Mouse (Mus musculus): ENCODE results near the gene Lrrc7.

The Lrrc7 gene

DNA sequence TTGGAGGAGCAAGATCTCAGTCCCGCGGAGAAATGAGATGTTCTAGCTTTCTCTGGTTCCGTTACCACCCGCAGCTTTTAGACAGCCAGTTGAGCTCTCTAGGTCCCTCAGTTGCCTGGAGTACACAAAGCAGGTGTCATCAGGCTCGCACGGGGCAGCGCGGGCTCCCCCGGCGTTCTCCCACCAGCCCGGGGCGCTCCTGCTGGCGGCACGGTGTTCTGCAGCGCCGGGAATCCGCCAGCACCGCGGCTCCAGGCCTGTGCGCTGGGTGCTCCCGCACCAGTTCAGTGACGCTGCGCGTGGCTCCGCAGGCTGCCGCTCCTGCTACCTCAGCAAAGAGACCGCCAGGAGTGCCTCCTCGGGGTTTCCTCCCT lies at the start of gene Lrrc7:
Lrrc7 (minus strand) TSS at position 235 of the 374 bp plus-strand sequence.
- no peak for DNase-seq (ENCODE audit: low read depth, low spot score)

GRCm38 (mm10) chr3:158607065-158607464 lies 45.0 kb upstream of the Lrrc7 start:
- no peak for DNase-seq (ENCODE audit: low read depth, low spot score)

- no peak for DNase-seq (ENCODE audit: low read depth, low spot score)
Observed at GRCm38 (mm10) chr3:158605274-158605673, 43.3 kb upstream of the Lrrc7 start.

- DNase-seq (ENCODE audit: low read depth, low spot score) = no peak
Observed at GRCm38 (mm10) chr3:158561256-158561986, 600 bp downstream of the Lrrc7 start.

DNA sequence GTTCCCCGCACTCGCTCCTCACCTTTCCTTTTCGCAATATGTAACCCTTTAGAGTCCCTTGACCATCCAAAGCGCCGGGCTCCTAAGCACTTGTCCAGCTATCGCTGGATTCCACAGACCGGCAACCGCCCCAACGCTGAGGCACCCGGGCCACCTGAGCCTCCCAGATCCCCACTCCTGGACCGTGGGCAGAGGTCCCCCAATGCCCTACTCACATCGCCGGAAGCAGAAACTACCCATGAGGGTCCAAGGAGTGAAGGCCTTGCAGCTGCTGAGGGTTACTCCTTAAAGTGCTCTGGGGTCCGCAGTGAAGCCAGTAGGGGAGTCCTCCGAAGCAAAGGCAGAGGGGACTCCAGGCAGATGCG lies 1.1 kb downstream of the Lrrc7 start:
- DNase-seq (ENCODE audit: low read depth, low spot score) = no peak

DNA sequence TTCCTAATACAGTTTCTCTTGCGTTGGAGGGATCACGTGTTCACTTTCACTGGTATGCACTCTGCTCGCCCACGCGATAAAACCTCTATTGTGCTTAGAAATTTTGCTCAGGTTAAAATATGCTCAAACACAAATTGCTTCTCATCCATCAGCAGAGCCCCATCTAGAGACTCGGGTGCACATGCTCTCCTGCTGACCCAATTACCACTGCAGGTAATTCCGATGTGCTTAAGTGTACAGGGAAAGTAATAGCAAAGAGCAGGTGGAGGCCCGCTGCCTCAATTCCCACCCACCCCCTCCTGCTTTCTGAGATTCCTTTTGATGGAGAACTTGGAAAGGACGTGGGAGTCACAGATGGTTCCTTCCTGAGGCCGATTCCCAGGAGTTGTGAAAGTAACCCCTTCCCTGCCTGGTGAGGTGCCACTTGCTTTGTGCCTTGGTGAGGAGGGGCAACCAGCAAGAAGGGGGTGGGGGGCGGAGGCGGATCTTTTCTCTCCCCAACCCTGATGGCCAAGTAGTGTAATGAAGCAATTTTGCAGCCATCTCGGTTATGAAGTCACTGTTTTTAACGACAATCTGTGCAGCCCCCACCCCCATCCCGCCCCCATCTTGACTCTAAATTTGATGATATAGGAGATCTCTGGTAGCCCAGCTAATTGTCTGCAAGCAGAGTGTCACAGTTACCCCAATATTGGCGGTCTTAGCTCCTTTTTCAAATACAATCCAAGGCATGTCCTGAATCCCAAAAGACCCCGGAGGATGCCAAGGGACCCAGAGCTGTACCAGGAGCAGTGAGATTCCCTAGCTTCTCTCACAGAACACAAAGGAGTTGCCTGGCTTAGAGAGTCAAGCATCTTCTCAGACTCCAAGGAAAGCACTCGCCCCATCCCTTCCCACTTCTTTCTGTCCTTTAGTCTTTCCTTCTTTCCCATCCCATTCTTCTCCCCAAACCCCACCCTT lies 2.0 kb downstream of the Lrrc7 start:
- no peak for DNase-seq (ENCODE audit: low read depth, low spot score)

DNA sequence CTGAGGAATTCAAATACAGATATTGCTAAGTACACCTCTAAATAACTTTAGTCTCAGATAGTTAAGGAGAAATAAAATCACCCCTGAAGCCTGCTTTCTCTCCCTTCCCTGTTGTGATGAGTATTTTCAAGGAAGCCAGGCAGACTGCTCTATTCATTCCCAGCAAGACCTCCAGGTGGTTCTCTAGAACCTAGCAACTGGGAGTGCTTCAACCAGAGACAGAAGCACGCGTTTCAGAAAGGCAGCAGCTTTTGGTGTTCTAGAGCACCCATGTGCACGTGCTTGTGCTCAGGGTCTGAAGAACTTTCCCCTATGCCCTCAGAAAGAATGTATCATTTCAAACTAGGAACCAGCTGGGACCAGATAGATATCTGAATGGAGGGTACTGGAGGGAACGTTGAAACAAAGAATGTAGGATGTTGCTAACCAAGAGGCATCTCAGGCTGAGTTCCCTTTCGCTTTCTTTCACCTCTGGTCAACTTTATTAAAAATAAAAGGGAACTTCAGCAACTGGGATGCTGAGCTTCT lies 2.8 kb downstream of the Lrrc7 start:
- no peak for DNase-seq (ENCODE audit: low read depth, low spot score)

- no peak for DNase-seq (ENCODE audit: low read depth, low spot score)
Observed at GRCm38 (mm10) chr3:158558631-158559030, 3.4 kb downstream of the Lrrc7 start.

- no peak for DNase-seq (ENCODE audit: low read depth, low spot score)
Observed at GRCm38 (mm10) chr3:158554280-158554679, 7.7 kb downstream of the Lrrc7 start.

- DNase-seq (ENCODE audit: low read depth, low spot score) = no peak
Observed at GRCm38 (mm10) chr3:158552105-158552504, 9.9 kb downstream of the Lrrc7 start.

- no peak for DNase-seq (ENCODE audit: low read depth, low spot score)
Observed at GRCm38 (mm10) chr3:158543481-158543880, 18.5 kb downstream of the Lrrc7 start.

GRCm38 (mm10) chr3:158532859-158533258 lies 29.2 kb downstream of the Lrrc7 start:
- no peak for DNase-seq (ENCODE audit: low read depth, low spot score)

DNA sequence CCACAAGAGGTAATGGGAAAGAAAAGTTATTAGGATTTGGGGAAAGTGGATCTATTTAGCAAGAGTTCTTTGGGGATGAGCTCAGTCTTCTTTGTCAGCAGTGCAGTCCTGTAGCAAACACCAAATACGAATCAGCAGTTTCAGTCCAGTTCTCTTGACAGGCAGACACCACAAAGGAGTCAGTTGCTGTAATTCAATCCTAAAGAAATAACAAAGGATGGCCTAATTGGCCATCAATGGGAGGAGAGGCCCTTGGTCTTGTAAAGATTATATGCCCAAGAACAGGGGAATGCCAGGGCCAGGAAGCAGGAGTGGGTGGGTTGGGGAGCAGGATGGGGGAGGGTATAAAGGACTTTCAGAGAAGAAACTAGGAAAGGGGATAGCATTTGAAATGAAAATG lies 33.5 kb downstream of the Lrrc7 start:
- DNase-seq (ENCODE audit: low read depth, low spot score) = no peak

GRCm38 (mm10) chr3:158493730-158494129 lies 68.3 kb downstream of the Lrrc7 start:
- no peak for DNase-seq (ENCODE audit: low read depth, low spot score)

- DNase-seq (ENCODE audit: low read depth, low spot score) = no peak
Observed at GRCm38 (mm10) chr3:158479677-158480076, 82.3 kb downstream of the Lrrc7 start.

DNA sequence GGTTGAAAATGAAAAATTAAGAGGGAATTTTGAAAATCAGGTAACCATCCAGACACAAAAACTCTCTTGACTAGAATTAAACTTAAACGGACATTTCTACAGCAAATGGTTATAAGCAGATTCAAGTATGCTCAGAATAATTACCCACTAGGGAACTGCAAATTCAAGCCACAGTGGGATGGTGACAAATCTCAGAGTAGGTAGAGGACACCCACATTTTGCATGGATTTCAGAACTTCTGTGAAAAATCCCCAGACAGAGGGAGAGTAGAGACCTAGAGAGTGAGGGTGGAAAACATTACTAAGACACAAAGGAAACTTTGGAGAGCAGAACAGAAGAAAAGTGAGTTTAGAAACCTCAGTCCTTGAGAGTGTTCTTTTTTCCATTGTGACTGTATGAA lies 161.4 kb downstream of the Lrrc7 start:
- DNase-seq (ENCODE audit: low read depth, low spot score) = no peak

GRCm38 (mm10) chr3:158391534-158391933 lies 170.5 kb downstream of the Lrrc7 start:
- DNase-seq (ENCODE audit: low read depth, low spot score) = no peak

DNA sequence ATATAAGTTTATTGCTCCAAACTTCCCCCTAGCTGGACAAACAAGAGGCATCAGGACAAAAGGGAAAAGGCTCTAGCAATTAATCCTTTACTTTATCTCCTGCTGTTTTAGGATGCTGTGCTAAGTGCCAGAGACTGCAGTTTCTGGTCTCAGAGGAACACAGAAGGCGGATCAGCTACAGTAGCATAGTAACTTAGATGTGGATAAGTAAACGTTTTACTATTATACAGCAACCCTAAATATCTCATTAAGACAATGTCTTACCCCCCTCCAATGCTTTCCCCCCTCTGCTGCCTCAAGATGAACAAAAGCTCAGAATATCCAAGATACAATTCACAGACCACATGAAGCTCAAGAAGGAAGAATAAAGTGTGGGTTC lies 174.0 kb downstream of the Lrrc7 start:
- no peak for DNase-seq (ENCODE audit: low read depth, low spot score)

DNA sequence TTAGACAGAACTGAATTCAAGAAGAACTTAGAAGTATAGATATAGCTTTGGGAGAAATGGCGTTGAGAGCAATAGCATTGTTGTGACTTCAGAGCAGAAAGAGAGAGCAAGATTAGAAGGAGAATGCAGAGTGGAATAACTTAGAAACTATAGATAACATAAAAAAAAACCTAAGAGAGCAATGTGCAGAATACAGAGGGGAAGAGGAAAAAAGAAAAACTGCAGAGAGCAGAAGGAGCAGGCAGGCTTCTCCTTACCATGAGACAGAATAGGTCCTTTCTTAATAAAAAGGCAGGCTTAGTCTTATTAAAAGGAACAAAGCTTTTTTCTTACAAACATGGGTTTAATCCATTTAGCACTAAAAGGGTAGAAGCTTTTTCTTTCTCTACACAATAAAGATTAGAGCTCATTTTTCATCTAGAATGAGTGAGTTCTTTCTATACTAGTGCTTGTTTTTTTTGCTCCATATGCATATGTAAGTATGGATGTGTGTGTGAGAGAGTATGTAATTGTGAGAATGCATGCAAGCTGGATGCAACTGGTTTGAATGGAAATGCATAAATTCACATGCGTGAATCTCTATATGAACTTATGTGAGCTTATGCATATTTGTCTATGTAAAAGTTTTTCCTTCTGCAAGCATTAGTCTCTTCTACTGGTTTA lies 174.5 kb downstream of the Lrrc7 start:
- no peak for DNase-seq (ENCODE audit: low read depth, low spot score)

GRCm38 (mm10) chr3:158386848-158387247 lies 175.2 kb downstream of the Lrrc7 start:
- DNase-seq (ENCODE audit: low read depth, low spot score) = no peak

GRCm38 (mm10) chr3:158375885-158376284 lies 186.1 kb downstream of the Lrrc7 start:
- DNase-seq (ENCODE audit: low read depth, low spot score) = peak; percentile 24

DNA sequence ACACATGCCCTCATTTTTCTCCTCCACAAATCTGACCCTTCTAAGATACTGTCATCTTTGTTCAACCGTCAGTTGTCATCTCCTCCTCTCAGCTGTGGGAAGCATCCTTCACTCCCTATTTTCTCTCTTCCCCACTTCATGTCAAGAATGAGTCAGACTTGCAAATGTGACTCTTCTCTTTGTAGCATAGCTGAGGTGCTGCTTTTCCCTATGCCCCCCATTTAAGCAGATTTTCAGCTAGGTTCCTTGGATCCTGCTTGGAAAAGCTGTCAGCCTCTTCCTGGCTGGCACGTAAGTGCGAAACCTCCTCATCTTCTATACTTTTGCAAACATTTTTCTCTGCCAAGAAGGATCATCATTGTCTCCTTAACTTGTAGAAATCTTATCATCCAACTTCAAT lies 192.9 kb downstream of the Lrrc7 start:
- DNase-seq (ENCODE audit: low read depth, low spot score) = no peak
